ENCODE assay signal across 8 mouse cellular contexts in genomic region chr12:51865061-51865789, GRCm38 (mm10). TPM values are rescaled to one million over a fixed set of nuclear protein-coding genes. Genes with fewer than 3 reads are reported as not detected.
DNase-seq lines count a peak whose midpoint lies in the region; ATAC-seq and TF ChIP-seq lines count a peak whose summit lies in the region.

No protein-coding gene starts in this region.

- H3K4me3 ChIP-seq in bone marrow macrophage, adult 2 months (ENCODE audit: insufficient read depth, low read length): peak overlapping the region; percentile 12
- no peak overlapping the region for H3K4me3 ChIP-seq in intestine, postnatal 0 days (ENCODE audit: low read depth, low read length)
- H3K4me3 ChIP-seq in olfactory bulb, adult 2 months (ENCODE audit: insufficient read depth, low read depth, low read length): no peak overlapping the region

- 57% methylated on average over 9 of the region's 9 CpGs for WGBS in intestine, postnatal 0 days
- 42% methylated on average over 9 of the region's 9 CpGs for WGBS in olfactory bulb, adult 2 months

- H3K27me3 ChIP-seq in intestine, postnatal 0 days (replicated peaks; ENCODE audit: control insufficient read depth, insufficient read depth, low read length): no peaks in the 10 kb centered on the region

- peak; percentile 35 for DNase-seq in lung, postnatal 25 days (ENCODE audit: low spot score)
- DNase-seq in lung, postnatal 14 days: no peak
- no peak for DNase-seq in cerebellum, postnatal 25 days
- DNase-seq in spleen, postnatal 14 days (ENCODE audit: low spot score in 2 of 2): no peak
- DNase-seq in kidney, postnatal 36 days: no peak

- TF ChIP-seq POLR2A in bone marrow macrophage, adult 2 months (IDR thresholded peaks at IDR 0.05; ENCODE audit: borderline replicate concordance, low read depth, low read length): no peak
- TF ChIP-seq POLR2A in olfactory bulb, adult 2 months (IDR thresholded peaks at IDR 0.05; ENCODE audit: insufficient read depth, low read depth, low read length): no peak

- no peak for TF ChIP-seq CTCF in bone marrow macrophage, adult 2 months (IDR thresholded peaks at IDR 0.05; ENCODE audit: low read depth, low read length)
- TF ChIP-seq CTCF in intestine, postnatal 0 days (IDR thresholded peaks at IDR 0.05; ENCODE audit: low read depth): no peak
- no peak for TF ChIP-seq CTCF in olfactory bulb, adult 2 months (IDR thresholded peaks at IDR 0.05; ENCODE audit: insufficient read depth, low read depth, low read length)

- no peak overlapping the region for H3K9ac ChIP-seq in intestine, postnatal 0 days (ENCODE audit: low read depth, low read length)

- no peaks in the 10 kb centered on the region for H3K9me3 ChIP-seq in intestine, postnatal 0 days (ENCODE audit: control insufficient read depth)

- no peaks in the 10 kb centered on the region for H3K36me3 ChIP-seq in intestine, postnatal 0 days (ENCODE audit: control insufficient read depth, insufficient read depth)

- H3K4me2 ChIP-seq in intestine, postnatal 0 days (replicated peaks; ENCODE audit: low read depth): no peak overlapping the region; the same call in 1 of the 2 replicates

- peak overlapping the region; percentile 86 for H3K27ac ChIP-seq in bone marrow macrophage, adult 2 months (ENCODE audit: insufficient read depth, low read depth, low read length)
- peak overlapping the region; percentile 58; the same call in 1 of the 2 replicates for H3K27ac ChIP-seq in intestine, postnatal 0 days (ENCODE audit: low read depth, low read length)
- 0 out of 2 replicates have a peak overlapping the region, but pooled peaks have one; percentile 20 for H3K27ac ChIP-seq in olfactory bulb, adult 2 months (ENCODE audit: insufficient read depth, low read depth, low read length)

- peaks cover 36% of the 10 kb centered on the region for H3K4me1 ChIP-seq in bone marrow macrophage, adult 2 months (ENCODE audit: control insufficient read depth, insufficient read depth, low read length)
- no peaks in the 10 kb centered on the region for H3K4me1 ChIP-seq in intestine, postnatal 0 days (replicated peaks; ENCODE audit: control insufficient read depth, insufficient read depth, low read length)
- peaks cover 8% of the 10 kb centered on the region for H3K4me1 ChIP-seq in olfactory bulb, adult 2 months (ENCODE audit: control insufficient read depth, insufficient read depth, low read length)

- peak; percentile 11; the same call in 1 of the 2 replicates for ATAC-seq in intestine, postnatal 0 days

RNA-seq across cellular contexts. Expression of gene Hectd1, which starts 35.9 kb away (rescaled TPM):
- 30.7 and 34.3 TPM in 2 replicates for polyA plus RNA-seq in bone marrow macrophage, adult 2 months (2012; ENCODE audit: insufficient read depth, insufficient read length, missing spikeins)
- 16.8 and 20.9 TPM in 2 replicates for polyA plus RNA-seq in intestine, postnatal 0 days (2015; fragmentation: Nextera tagmentation; extraction: Ambion mirVana)
- 50.8 TPM in 1 of 2 replicates, not detected in the other for polyA plus RNA-seq in olfactory bulb, adult 2 months (2012; ENCODE audit: insufficient read depth, insufficient read length, low replicate concordance, missing spikeins)

Comparison
In these comparisons a context has a peak if more than half of its experiments do, and no peak if none do; other contexts are left out.
1. H3K27ac ChIP-seq: peak in every context shown above with its lines; median percentile 86 in bone marrow macrophage, adult 2 months; 58 in intestine, postnatal 0 days; 20 in olfactory bulb, adult 2 months.